Mouse (Mus musculus) ES-E14 (cell line): Measurements from ENCODE around the gene Cacnb4.

Source experiments
- MAFK ChIP-seq: IDR thresholded peaks from 2 replicates; pipeline ENCODE4 v1.6.1; 2014; ENCODE audit warnings: mild to moderate bottlenecking, low read depth, low read length, inconsistent platforms; ENCODE audit not compliant: insufficient read depth
- ZNF384 ChIP-seq: IDR thresholded peaks from 2 replicates; pipeline ENCODE4 v1.6.1; 2012; ENCODE audit warnings: low read depth, low read length, inconsistent platforms

GRCm38 (mm10) chr2:52562356-52562755 is 114.3 kb downstream of the Cacnb4 start:
- TF ChIP-seq MAFK (no peak), ZNF384 (no peak)
